Mouse (Mus musculus) urinary bladder, postnatal 10 days (tissue): Measurements from ENCODE around the gene Slc22a17.
"Not testable (repeated sequence)": the region's sequence is repeated elsewhere in the genome, so short reads cannot be mapped to it uniquely, and the experiment has no call there.

Experiments
- DNase-seq: peaks from one replicate; pipeline ENCODE4 v3.0.0; 2022; ENCODE audit warnings: low spot score

Slc22a17 gene

GRCm38 (mm10) chr14:54912886-54913285, at the start of gene Slc22a17:
Slc22a17 (minus strand) TSS chr14:54913132.
- no peak for DNase-seq

- no peak for DNase-seq
These were observed 49.8 kb upstream of the Slc22a17 start for GRCm38 (mm10) chr14:54962714-54963113.

GRCm38 (mm10) chr14:54961487-54961886, 48.6 kb upstream of the Slc22a17 start:
- no peak for DNase-seq

- no peak for DNase-seq
These were observed 47.8 kb upstream of the Slc22a17 start for GRCm38 (mm10) chr14:54960769-54961168.

GRCm38 (mm10) chr14:54959853-54960613, 47.1 kb upstream of the Slc22a17 start:
- not testable (repeated sequence) for DNase-seq

- no peak for DNase-seq
These were observed 46.3 kb upstream of the Slc22a17 start for GRCm38 (mm10) chr14:54959197-54959596.

- DNase-seq = no peak
These were observed 45.6 kb upstream of the Slc22a17 start for GRCm38 (mm10) chr14:54958503-54958902.

- DNase-seq = no peak
These were observed 43.6 kb upstream of the Slc22a17 start for GRCm38 (mm10) chr14:54956533-54956932.

GRCm38 (mm10) chr14:54955481-54955880, 42.5 kb upstream of the Slc22a17 start:
- no peak for DNase-seq

GRCm38 (mm10) chr14:54954474-54954873, 41.5 kb upstream of the Slc22a17 start:
- no peak for DNase-seq

- DNase-seq = no peak
These were observed 40.8 kb upstream of the Slc22a17 start for GRCm38 (mm10) chr14:54953664-54954206.

- DNase-seq = no peak
These were observed 38.7 kb upstream of the Slc22a17 start for GRCm38 (mm10) chr14:54951587-54951986.

- no peak for DNase-seq
These were observed 37.6 kb upstream of the Slc22a17 start for GRCm38 (mm10) chr14:54950493-54950892.

- DNase-seq = no peak
These were observed 35.8 kb upstream of the Slc22a17 start for GRCm38 (mm10) chr14:54948781-54949180.

GRCm38 (mm10) chr14:54947008-54947407, 34.1 kb upstream of the Slc22a17 start:
- not testable (repeated sequence) for DNase-seq

GRCm38 (mm10) chr14:54945975-54946704, 33.2 kb upstream of the Slc22a17 start:
- no peak for DNase-seq

GRCm38 (mm10) chr14:54944939-54945338, 32.0 kb upstream of the Slc22a17 start:
- DNase-seq = no peak

- no peak for DNase-seq
These were observed 31.0 kb upstream of the Slc22a17 start for GRCm38 (mm10) chr14:54943971-54944370.

GRCm38 (mm10) chr14:54942479-54942878, 29.5 kb upstream of the Slc22a17 start:
- DNase-seq = no peak

GRCm38 (mm10) chr14:54941024-54941978, 28.4 kb upstream of the Slc22a17 start:
- DNase-seq = no peak

GRCm38 (mm10) chr14:54940176-54940530, 27.2 kb upstream of the Slc22a17 start:
- no peak for DNase-seq
